Mouse (Mus musculus): ENCODE data around the gene Ephx1. TPM values are rescaled to one million over a fixed set of nuclear protein-coding genes. Genes with fewer than 3 reads are reported as not detected.
"Not testable (repeated sequence)": the region's sequence is repeated elsewhere in the genome, so short reads cannot be mapped to it uniquely, and the experiment has no call there.

Ephx1 gene
- polyA plus RNA-seq (2017; shearing (Covaris generic)) = 100 to 1,000 TPM in 2 of 3 experiments, 10 to 100 TPM in 1; 40.9 to 267 (median 215) TPM

- no peak for ATAC-seq
These were observed at the start of gene Ephx1 for GRCm38 (mm10) chr1:181020756-181021487. TSS of gene Ephx1 (minus strand) at chr1:181020904.

- no peak for ATAC-seq
These were observed 49.0 kb upstream of the Ephx1 start for GRCm38 (mm10) chr1:181069671-181070070.

GRCm38 (mm10) chr1:181068344-181068743 lies 47.6 kb upstream of the Ephx1 start:
- no peak for ATAC-seq

GRCm38 (mm10) chr1:181064648-181065047 lies 43.9 kb upstream of the Ephx1 start:
- no peak for ATAC-seq

GRCm38 (mm10) chr1:181063991-181064390 lies 43.3 kb upstream of the Ephx1 start:
- no peak for ATAC-seq

GRCm38 (mm10) chr1:181061784-181062485 lies 41.2 kb upstream of the Ephx1 start:
- ATAC-seq = no peak

- no peak for ATAC-seq
These were observed 32.2 kb upstream of the Ephx1 start for GRCm38 (mm10) chr1:181052898-181053297.

GRCm38 (mm10) chr1:181050937-181051336 lies 30.2 kb upstream of the Ephx1 start, which contains the start of gene 9130409I23Rik:
TSS of gene 9130409I23Rik (plus strand) at chr1:181051237.
- ATAC-seq = no peak

- ATAC-seq = no peak
These were observed 28.7 kb upstream of the Ephx1 start for GRCm38 (mm10) chr1:181049328-181049842.

GRCm38 (mm10) chr1:181047520-181047919 lies 26.8 kb upstream of the Ephx1 start:
- no peak for ATAC-seq

GRCm38 (mm10) chr1:181039652-181040051 lies 18.9 kb upstream of the Ephx1 start:
- peak; percentile 65 for ATAC-seq

- ATAC-seq = no peak
These were observed 16.9 kb upstream of the Ephx1 start for GRCm38 (mm10) chr1:181037623-181038022.

GRCm38 (mm10) chr1:181035015-181035778 lies 14.5 kb upstream of the Ephx1 start:
- ATAC-seq = not testable (repeated sequence)

- ATAC-seq = peak; percentile 89
These were observed 1.6 kb upstream of the Ephx1 start for GRCm38 (mm10) chr1:181022265-181022664.

- no peak for ATAC-seq
These were observed 773 bp upstream of the Ephx1 start for GRCm38 (mm10) chr1:181021488-181021865.

GRCm38 (mm10) chr1:181017890-181018420 lies 2.7 kb downstream of the Ephx1 start:
- no peak for ATAC-seq

GRCm38 (mm10) chr1:181017212-181017711 lies 3.4 kb downstream of the Ephx1 start:
- ATAC-seq = peak; percentile 60

GRCm38 (mm10) chr1:181016532-181017131 lies 4.1 kb downstream of the Ephx1 start:
- ATAC-seq = peak; percentile 84

GRCm38 (mm10) chr1:181016045-181016444 lies 4.7 kb downstream of the Ephx1 start:
- no peak for ATAC-seq

GRCm38 (mm10) chr1:181015558-181015957 lies 5.1 kb downstream of the Ephx1 start:
- ATAC-seq = no peak

- peak; percentile 21 for ATAC-seq
These were observed 5.8 kb downstream of the Ephx1 start for GRCm38 (mm10) chr1:181014731-181015500.
